Mouse (Mus musculus): ENCODE measurements around the gene Wdr5.
A peak's percentile ranks its signal among the peaks of the same experiment; 100 is the strongest.

Wdr5 gene

DNA sequence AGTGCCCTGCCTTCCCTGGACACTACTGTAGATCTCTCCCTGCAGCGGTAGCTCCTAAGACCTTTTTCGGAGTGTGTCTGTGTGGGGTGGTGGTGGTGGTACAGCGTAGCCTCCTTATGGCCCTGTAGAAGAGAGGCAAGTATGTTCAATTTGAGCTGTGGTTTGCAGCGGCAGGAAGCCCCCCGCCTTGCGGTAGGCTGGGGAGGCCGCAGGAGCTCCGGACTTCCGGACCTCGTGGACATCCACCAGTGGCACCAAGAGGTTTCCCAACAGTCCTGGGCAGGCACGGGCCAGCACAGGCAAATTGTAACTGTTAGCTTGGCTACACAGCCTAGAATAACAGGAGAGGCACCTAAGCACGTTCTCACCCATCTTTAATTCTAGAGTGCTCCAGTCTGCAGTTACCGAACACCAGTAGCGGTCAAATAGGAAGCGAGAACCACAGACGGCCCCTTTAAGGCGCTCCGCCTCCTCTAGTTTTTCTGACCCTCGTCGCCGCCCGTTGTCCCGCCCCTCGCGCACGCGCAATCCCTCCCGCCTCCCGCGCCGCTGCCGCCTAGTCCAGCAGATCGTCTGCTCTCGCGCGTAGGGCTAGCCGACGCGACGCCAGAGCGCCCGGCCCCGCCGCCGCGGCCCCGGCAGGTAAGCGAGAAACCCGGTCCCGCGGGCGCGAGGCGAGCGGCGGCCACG, at the start of gene Wdr5:
Wdr5 (plus strand) TSS at position 519 of the 690 bp plus-strand sequence.
- DNase-seq (ENCODE audit: low read depth in 1 of 2, low spot score in 2 of 2), result peak; percentile 86 to 93

DNA sequence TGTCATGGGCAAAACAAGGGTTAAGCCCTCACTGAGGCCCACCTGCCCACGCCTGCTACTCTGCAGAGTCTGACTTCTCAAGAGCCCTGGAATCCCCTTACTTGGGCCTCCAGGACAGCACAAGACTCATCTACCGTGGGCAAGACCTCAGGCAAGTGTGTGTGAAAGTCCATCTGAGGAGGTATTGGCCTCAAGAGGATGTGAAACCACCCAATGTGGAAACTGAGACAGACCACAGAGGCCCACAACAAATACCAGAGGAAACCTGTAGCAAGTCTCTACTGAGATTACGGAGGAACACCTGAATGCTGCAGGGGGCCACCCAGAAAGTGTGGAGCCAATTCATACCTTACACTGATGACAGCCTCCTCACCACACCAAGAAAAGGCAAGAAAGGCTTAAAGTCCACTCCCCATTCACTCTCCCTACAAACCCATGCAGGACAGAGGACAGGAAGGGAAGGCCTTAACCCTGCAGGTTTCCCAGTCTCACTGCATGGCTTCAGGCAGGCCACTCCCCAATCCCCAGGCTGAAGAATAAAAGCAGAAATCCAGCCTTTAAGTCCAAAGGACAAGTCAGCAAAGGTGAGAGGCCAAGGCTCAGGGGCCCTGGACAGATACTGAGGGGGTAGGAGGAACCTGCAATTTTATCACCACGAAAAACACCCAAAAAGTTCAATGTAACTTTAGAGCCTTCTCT, 45.5 kb upstream of the Wdr5 start:
- DNase-seq (ENCODE audit: low read depth in 1 of 2, low spot score in 2 of 2), result no peak

DNA sequence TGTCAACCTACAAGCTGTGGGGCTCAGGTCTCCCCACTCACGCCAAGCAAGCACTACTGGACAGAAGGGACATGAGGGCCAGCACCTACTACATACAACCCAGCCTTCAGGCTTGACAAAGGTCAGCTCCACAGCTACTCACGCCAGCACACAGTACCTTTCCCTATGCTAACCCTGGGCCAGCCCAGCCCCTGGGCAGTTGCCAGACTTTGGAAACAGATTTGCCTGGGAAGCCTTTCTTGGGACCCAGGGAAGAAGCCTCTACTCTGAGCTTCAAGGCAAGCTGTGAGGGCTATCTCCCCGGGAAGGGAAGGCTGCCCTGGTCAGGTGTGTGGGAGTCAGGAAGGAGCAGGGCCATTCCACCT, 45.0 kb upstream of the Wdr5 start:
- DNase-seq (ENCODE audit: low read depth in 1 of 2, low spot score in 2 of 2), result no peak

DNA sequence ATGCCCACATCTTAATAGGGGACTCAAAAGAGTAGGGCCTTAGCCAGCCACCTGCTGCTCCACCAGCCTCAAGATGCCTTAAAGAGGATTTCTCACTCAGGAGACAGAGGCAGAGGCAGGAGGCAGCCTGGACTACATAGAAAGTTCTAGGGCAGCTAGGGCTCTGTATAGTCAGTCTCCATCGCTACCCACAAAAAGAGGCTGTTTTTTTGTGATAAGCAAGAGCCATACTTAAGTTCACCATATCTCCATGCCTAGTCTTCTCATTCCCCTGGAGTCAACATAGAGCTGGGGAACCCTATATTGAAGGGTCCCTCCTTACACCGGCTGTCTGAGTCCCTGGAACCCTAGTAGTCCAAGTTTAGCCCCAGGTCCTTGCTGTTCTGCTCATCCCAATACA, 44.4 kb upstream of the Wdr5 start:
- DNase-seq (ENCODE audit: low read depth in 1 of 2, low spot score in 2 of 2), result no peak

DNA sequence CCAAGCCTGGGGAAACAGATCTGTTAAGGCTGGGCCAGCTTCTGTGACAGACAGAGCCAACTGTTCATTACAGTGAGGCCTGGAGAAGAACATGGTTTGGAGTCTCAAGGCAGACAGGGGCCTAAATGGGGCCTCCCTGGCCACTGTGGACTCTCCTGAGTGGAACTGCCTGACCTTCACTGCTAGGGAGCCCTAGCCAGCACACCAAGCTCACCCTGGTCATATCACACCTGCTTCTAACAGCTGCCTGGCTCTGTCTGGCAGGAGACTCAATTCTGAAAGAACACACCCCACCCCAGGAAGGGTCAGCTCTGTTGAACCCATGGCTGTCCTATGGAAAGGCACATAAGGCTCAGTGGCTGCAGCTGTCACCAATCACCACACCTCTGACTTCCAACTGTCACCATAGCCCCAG, 43.8 kb upstream of the Wdr5 start:
- no peak for DNase-seq (ENCODE audit: low read depth in 1 of 2, low spot score in 2 of 2)

DNA sequence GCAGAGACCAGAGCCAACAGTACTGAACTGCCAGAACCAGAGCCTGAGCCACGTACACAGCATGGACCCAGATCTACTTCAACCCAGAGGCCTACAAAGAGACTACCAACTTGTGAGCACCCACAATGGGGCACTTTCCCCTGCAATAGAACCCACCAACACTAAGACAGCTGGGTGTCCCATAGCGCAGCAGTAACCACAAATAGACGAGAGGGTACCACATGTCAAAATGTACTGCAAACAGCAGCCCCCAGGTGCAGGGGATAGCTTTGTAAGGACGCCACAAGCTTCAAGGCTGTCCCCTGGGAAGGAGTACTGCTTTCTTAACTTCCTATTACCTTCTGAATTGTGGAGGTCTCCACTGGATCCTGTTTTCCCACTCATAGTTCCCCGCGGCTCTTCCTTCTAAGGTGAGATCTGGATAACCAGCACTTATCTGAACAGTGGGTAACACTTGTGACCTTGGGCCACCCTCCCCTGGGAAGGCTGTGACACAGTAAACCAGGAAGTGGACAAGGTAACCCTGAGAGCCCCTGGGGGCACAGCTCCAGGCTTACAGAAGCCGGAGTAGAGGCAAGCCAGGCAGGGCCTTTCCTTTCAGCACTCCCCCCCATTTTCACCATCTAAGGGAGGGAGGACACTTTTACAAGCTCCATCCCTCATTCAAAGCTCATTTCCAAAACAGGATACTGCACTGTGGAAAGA, 41.7 kb upstream of the Wdr5 start:
- DNase-seq (ENCODE audit: low read depth in 1 of 2, low spot score in 2 of 2), result peak in 1 of 2 experiments; percentile 0

DNA sequence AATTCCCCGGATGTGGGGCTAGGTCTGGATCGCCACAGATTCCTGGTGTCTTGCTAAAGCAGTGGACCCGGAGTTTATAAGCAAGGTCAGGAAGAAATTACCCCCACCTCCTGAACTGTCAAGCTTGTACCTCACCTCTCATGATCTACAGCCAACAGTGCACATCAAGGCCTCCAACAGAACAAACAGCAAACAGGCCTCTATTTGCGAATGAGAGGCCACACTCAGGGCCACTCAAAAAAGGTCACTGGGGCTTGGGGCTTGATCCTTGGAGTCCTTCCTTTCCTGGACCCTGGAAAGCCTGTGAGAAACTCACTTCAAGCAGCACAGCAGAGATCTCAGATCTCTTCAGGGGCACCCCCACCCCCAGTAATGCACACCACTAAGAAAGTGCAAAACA, 41.0 kb upstream of the Wdr5 start:
- no peak for DNase-seq (ENCODE audit: low read depth in 1 of 2, low spot score in 2 of 2)

DNA sequence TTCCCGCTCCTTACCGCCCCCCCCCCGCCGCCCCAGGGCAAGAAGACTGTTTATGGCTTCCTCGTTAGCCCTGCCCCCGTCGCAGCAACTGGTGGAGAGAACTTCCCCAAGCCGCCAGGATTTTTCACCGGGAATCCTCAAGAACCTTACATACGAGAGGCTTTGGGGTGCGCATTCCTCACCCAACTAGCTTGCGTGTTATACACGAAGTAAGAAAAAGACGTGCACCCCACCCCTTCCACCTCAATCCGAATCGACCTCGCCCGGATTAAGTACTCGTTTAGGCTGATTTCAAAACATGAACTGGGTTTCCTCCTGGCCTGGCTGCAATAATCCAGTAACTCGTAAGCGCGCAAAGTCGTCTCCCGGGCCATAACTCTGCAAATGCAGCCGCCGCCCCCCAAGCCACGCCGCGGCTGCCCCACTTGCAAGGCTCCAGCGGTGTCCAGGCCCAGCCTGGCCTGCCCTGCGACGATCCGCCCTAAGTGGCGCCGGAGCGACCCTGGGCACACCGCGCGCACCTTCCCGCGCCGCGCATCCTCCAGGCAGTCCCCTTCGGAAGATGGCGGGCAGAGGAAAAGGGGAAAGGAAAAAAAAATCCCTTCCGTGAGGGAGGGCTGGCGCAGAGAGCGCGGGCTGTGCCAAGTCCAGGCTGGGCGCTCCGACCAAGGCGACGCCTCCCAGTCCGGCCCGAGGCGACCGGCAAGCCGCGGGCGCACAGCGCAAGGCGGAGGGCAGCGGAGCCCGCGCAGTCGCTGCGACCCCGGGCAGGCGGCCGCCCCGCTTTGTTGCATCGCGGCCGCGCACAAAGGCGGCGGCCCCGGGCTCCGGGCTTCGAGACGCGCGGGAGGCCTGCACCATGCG, 40.1 kb upstream of the Wdr5 start:
- DNase-seq (ENCODE audit: low read depth in 1 of 2, low spot score in 2 of 2), result peak in 1 of 2 experiments; percentile 2

DNA sequence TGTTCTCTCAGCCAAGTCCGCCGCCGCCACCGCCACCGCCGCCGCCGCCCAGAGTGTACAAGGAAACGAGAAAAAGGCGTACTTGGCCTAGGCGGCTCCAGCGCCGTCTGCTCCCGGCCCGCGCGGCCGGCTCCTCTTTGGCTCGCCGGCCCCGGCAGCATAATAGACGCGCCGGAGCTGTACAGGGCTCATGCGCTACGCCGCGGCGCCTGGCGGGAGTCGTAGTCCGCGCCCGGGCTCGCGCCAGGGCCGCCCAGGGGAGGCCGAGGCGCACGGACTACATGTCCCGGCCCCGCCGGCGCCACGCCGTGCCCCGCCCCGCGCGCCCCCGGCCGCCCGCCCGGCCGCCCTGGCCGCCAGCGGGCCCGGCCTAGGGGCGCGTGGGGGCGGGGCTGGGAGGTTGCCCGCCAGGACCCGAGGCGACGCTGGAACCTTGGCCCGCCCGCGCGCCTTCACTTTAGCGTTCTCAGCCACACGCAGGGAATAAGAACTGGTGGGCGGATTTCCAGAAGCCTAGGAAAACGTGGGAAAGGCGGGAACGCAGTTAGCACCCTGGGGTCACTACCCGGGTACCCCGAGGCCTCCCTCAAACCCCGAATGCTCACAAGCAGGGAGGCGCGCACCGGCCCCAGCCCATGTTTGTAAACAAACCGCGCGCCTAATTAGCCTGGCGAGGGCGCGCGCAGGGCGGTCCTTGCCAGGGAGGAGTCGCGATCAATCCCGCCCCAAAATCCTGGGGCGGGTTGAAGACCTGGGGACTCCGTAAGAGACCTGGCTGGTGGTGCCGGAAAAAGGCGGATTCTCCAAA, 39.3 kb upstream of the Wdr5 start:
- DNase-seq (ENCODE audit: low read depth in 1 of 2, low spot score in 2 of 2), result peak; percentile 77 to 81

DNA sequence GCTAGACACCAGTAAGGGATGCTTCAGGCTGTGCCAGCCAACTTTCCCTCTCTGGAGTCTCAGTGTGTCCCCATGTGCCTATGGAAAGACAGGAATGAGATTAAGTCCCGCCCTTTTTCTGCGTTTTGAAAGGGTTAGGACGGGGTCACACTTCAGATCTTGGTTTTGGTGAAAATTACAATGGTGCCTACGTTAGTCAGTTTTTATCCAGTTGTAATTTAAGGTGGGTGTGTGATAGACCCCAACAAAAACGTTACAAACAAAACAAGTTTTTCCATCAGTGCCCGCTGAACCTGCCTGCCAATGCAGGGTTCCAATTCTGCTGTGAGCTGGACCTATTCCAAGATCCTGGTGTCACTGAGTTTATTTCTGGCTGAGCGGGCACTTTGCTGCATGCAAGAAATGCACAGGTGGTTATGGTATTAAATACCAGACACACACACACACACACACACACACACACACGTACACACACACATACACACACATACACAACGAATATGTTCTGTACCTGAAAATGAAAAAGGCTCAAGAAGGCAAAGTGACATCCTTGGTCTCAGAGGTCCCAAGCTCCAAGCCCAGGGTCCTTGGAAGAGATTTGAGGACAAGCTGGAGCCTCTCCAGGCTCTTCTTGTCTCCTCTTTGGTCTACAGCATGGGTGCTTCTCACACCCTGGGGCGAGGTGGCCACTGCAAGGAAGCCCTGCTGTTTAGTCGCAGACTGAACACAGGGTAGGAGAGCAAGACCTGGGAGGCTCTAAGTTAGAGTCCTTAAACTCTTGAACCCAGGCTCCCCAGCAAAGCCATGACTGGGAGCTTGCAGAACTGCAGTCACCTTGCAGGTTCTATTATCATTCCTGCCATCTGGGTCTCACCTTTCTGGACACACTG, 38.4 kb upstream of the Wdr5 start:
- no peak for DNase-seq (ENCODE audit: low read depth in 1 of 2, low spot score in 2 of 2)

DNA sequence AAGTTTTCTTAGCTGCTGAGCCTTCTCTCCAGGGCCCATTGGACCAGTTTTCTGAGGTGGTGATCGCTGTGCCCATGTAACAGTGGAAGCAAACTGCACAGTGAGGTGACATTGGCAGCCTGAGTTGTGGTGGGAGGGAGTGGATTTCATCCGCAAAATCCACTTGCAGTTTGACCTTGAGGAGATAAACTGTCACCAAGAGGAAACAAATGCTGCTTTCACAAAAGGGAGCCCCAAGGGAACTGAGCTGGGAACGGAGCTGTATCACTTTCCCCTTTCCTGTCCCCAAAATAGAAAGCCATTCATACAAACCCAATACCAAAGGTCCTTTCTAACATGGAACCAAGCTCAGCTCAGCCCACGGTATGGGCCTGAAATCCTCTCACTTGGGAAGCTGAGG, 35.1 kb upstream of the Wdr5 start:
- DNase-seq (ENCODE audit: low read depth in 1 of 2, low spot score in 2 of 2), result no peak

DNA sequence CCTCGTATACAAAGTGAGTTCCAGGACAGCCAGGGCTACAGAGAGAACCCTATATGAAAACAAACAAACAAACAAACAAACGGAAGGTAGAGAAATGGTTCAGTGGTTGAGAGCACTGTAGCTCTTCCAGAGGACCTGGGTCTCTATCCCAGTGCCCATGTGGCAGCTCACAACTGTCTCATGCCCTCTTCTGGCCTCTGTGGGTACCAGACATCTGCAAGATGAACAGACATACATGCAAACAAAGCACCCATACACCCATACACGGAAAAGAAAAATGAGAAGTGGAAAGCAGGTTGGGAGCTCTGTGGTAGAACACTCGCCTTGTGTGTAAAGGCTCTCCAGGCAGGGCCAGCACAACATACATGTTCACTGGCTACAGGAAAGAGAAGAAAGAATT, 34.6 kb upstream of the Wdr5 start:
- DNase-seq (ENCODE audit: low read depth in 1 of 2, low spot score in 2 of 2), result no peak

DNA sequence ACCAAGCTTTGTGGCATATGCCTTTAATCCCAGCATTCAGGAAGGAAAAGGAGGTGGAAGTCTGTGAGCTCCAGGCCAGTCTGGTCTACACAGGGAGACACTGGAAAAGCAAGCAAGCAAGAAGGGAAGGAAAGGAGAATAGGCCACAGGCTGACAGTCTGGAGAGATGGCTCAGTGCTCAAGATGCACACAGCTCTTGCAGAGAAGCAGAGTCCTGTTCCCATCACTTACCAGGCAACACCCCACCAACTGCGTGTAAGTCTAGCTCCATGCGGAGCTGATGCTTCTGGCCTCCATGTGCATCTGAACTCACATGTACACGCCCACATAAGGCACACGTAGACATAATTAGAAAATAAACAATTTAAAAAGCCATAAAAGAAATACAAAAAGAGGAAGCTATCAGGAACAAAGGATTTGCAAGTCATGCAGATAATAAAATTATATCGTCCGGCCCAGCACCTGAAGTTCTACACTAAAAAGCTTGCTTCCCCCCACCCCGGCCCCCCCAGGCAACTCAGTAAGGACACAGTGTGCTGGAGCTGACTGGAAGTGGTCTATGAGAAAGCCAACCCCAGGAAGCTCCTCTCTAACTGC, 32.6 kb upstream of the Wdr5 start:
- DNase-seq (ENCODE audit: low read depth in 1 of 2, low spot score in 2 of 2), result no peak

DNA sequence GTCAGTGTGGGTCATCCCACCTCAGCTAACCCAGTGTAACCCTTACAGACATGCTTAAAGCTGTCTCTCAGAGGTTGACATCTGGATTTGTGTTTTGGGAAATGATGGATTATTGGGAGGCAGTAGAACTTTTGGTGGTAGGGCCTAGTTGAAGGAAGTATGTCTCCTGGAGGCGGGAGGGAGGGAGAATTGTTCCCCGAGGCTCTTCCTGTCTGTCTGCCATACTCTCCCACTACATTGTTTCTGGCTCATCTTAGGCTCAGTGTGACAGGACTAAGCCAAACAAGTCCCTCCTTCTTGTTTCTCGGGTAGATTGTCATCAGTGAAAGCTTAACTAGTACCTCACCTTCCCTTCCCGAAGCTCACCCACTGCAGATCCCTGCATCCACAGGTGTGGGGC, 28.2 kb upstream of the Wdr5 start:
- no peak for DNase-seq (ENCODE audit: low read depth in 1 of 2, low spot score in 2 of 2)

DNA sequence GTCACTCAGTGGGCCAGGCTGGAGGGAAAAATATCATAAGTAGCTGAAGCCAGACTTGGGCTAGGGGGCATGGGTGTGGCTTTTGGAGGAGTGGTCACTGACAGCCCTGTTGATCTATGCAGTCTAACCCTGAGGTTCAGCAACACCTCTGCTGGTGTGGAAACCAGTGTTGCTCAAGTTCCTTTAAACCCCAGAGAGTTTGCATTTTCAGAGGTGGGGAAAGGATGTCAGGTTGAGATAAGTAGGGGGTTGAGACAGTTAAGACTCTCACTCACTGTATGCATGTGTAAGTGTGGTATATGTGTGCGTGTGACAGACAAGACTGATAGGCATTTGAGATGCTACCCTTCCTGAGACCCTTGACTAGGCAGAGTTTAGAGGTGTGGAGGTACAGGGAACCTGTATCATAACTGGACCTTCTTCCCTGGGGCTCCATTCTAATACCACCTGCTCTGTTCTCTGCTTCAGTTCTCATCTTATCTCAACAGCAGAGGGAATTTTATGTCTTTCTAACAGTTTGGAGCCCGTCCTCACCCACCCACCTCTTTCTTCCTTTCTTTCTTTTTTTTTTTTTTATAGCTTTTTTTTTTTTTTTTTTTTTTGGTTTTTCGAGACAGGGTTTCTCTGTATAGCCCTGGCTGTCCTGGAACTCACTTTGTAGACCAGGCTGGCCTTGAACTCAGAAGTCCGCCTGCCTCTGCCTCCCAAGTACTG, 27.5 kb upstream of the Wdr5 start:
- no peak for DNase-seq (ENCODE audit: low read depth in 1 of 2, low spot score in 2 of 2)

DNA sequence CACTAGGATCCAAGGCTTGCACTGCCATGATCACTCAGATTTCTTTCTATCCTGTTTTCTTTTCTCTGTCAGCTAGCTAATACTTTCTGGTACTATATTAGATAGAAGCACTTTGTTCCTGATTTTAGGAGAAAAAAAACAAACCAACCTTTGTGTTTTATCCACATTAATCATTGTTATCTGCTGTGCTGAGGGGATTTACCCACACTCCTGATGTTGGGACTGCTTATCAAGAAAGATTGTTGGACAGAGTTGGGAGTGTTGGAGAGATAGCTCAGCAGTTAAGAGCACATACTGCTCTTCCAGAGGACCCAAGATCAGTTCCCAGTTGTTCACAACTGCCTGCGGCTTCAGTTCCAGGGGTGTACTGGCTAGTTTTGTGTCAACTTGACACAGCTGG, 26.6 kb upstream of the Wdr5 start:
- DNase-seq (ENCODE audit: low read depth in 1 of 2, low spot score in 2 of 2), result no peak

DNA sequence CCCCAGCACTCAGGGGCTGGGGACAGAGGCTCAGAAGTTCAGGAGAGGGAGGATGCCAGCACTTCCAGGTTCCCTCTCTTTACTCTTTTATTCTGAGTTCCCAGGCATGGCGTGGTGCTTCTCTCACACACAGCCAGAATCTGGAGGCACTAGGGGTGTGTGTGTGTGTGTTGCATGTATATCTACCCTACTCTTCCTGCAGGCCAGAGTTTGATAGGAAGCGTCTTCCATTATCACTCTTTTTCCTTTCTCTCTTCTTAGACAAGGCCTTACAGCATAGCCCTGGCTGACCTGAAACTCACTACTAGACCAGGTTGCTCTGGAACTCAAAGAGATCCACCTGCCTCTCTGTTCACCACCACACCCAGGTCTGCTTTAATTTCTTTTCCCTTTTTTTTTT, 24.0 kb upstream of the Wdr5 start:
- DNase-seq (ENCODE audit: low read depth in 1 of 2, low spot score in 2 of 2), result no peak

DNA sequence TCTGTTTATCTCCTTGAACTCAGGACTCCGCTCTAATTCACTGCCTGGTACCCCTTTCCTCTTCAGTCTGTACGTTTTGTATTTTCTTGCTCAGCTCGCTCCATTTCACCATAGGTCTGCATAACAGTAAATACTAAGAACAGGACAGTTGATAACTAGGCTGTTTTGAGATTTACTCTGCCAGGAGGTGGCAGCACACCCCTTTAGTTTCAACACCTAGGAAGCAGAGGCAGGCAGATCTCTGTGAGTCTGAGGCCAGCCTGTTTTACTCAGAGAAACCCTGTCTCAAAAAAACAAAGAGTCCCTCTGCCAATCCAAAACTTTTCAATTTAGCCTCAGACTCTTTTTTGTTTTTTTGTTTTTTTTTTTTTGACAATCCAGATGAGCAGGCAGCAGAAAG, 21.0 kb upstream of the Wdr5 start:
- no peak for DNase-seq (ENCODE audit: low read depth in 1 of 2, low spot score in 2 of 2)
